Mouse (Mus musculus) liver, embryonic 13.5 days (tissue): ENCODE measurements at regions not wholly inside any gene's neighbourhood (a gene's known extent, or its start where the extent isn't known, plus 50 kb on each side); places are given as distances from the start of the nearest gene placed in this dataset.

Source experiments
- ATAC-seq: fragments of 200-750 bp; cut with Nextera tagmentation; 2 replicates; pipeline ENCODE4 v1.8.0; 2017; ENCODE audit warnings: low read depth, mild to moderate bottlenecking, moderate number of reproducible peaks, moderate library complexity
- DNase-seq: peaks from one replicate; pipeline ENCODE4 v3.0.0; 2022
- H3K27ac ChIP-seq: fragments of 300-500 bp; sonication (generic); 2 replicates; pipeline ENCODE4 v1.5.1; 2015; ENCODE audit warnings: moderate library complexity, mild to moderate bottlenecking, inconsistent platforms
- H3K27me3 ChIP-seq: fragments of 300-500 bp; sonication (generic); 2 replicates; pipeline ENCODE4 v1.6.1; 2015; ENCODE audit warnings: mild to moderate bottlenecking, inconsistent platforms
- H3K36me3 ChIP-seq: fragments of 300-500 bp; sonication (generic); 2 replicates; pipeline ENCODE4 v1.6.1; 2015; ENCODE audit warnings: mild to moderate bottlenecking, inconsistent platforms
- H3K4me1 ChIP-seq: fragments of 300-500 bp; sonication (generic); replicated peaks from 2 replicates; pipeline ENCODE4 v1.6.1; 2015; ENCODE audit warnings: inconsistent platforms
- H3K4me2 ChIP-seq: fragments of 300-500 bp; sonication (generic); 2 replicates; pipeline ENCODE4 v1.6.1; 2015; ENCODE audit warnings: inconsistent platforms, mild to moderate bottlenecking, moderate library complexity
- H3K4me3 ChIP-seq: fragments of 300-500 bp; sonication (generic); replicated peaks from 2 replicates; pipeline ENCODE4 v1.5.1; 2015; ENCODE audit warnings: mild to moderate bottlenecking, inconsistent platforms
- H3K9ac ChIP-seq: fragments of 300-500 bp; sonication (generic); 2 replicates; pipeline ENCODE4 v1.6.1; 2015; ENCODE audit warnings: mild to moderate bottlenecking, inconsistent platforms
- H3K9me3 ChIP-seq: fragments of 300-500 bp; sonication (generic); replicated peaks from 2 replicates; pipeline ENCODE4 v1.6.1; 2016; ENCODE audit warnings: inconsistent platforms
- WGBS: fragments of 180-500 bp; shearing (Covaris S2); methylation state at CpG from one replicate; pipeline ENCODE4 v1.1.7; 2015; ENCODE audit not compliant: insufficient replicate concordance; 5-methylcytosine and 5-hydroxymethylcytosine counted together

GRCm38 (mm10) chr12:45745697-45746096 lies 671.2 kb upstream of the Stxbp6 start:
- no peak overlapping the region for H3K27ac ChIP-seq
- H3K36me3 ChIP-seq: no peaks in the 10 kb centered on the region
- no peaks in the 10 kb centered on the region for H3K4me1 ChIP-seq
- no peak overlapping the region for H3K4me2 ChIP-seq
- 41% methylated on average over 2 of the region's 2 CpGs for WGBS
- H3K9ac ChIP-seq: no peak overlapping the region
- DNase-seq (no peak), ATAC-seq (no peak)
- H3K27me3 ChIP-seq: no peaks in the 10 kb centered on the region
- no peaks in the 10 kb centered on the region for H3K9me3 ChIP-seq
- H3K4me3 ChIP-seq: no peak overlapping the region

- H3K27ac ChIP-seq: no peak overlapping the region
Measured at GRCm38 (mm10) chr12:45744619-45745018, 670.1 kb upstream of the Stxbp6 start.

GRCm38 (mm10) chr12:45733661-45734060 lies 659.2 kb upstream of the Stxbp6 start:
- ATAC-seq (no peak), DNase-seq (no peak)
- Histone ChIP-seq H3K9me3 (no peaks in the 10 kb centered on the region), H3K36me3 (no peaks in the 10 kb centered on the region), H3K9ac (no peak overlapping the region), H3K4me1 (no peaks in the 10 kb centered on the region), H3K4me2 (no peak overlapping the region), H3K27ac (no peak overlapping the region), H3K4me3 (no peak overlapping the region), H3K27me3 (no peaks in the 10 kb centered on the region)
- WGBS: 54% methylated on average over 4 of the region's 4 CpGs

More at GRCm38 (mm10) chr12:45744619-45745018, 670.1 kb upstream of the Stxbp6 start:
- DNase-seq: no peak
- H3K9me3 ChIP-seq: no peaks in the 10 kb centered on the region
- no peaks in the 10 kb centered on the region for H3K4me1 ChIP-seq
- no peaks in the 10 kb centered on the region for H3K27me3 ChIP-seq
- no peak overlapping the region for H3K4me2 ChIP-seq
- 62% methylated on average over 2 of the region's 2 CpGs for WGBS
- no peak overlapping the region for H3K4me3 ChIP-seq
- no peak overlapping the region for H3K9ac ChIP-seq
- no peak for ATAC-seq
- H3K36me3 ChIP-seq: no peaks in the 10 kb centered on the region

DNA sequence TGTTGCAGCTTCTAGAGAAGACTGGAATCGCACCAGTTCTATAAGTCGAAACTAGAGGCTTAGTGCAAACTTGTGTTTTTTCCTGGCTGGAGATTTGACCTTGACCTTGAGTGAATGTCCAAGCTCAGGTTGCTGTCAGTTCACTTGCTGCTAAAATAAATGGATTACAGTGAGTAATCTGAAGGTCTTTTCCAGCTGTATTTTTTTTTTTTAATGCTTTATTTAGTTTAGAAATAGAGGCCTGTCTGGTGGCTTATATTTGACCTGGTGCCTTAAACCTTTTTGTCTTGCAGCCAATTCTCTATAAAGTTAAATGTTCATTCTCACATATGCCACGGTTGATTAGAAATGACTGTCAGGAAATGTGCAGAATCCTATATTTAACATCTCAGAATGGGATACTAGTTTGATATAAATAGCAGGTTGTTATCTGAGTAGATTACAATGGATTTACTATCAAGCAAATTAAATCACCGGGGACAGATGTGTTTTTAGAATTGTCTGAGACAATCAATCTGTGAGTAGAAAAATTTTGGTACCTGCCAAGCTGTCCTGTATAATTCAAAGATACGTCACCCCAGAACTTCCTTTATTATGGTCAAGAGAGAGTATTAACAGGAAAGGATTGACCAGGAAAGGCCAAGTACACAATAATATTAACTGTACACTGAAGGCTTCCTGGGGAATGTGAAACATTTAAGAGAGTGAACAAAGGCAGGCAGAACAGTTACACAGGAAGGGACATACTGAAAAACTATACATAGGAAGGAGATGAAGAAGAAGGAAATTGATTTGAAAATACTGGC lies 650.3 kb upstream of the Stxbp6 start:
- Histone ChIP-seq H3K4me2 (no peak overlapping the region), H3K36me3 (no peaks in the 10 kb centered on the region), H3K4me3 (no peak overlapping the region), H3K4me1 (no peaks in the 10 kb centered on the region), H3K9ac (no peak overlapping the region), H3K27me3 (no peaks in the 10 kb centered on the region), H3K9me3 (no peaks in the 10 kb centered on the region), H3K27ac (no peak overlapping the region)
- DNase-seq: no peak
- no peak for ATAC-seq
- WGBS: 65% methylated on average over 5 of the region's 5 CpGs

- H3K36me3 ChIP-seq: no peaks in the 10 kb centered on the region
- H3K4me3 ChIP-seq: no peak overlapping the region
- DNase-seq (no peak), ATAC-seq (no peak)
- H3K4me1 ChIP-seq: no peaks in the 10 kb centered on the region
- no peak overlapping the region for H3K27ac ChIP-seq
- no peak overlapping the region for H3K4me2 ChIP-seq
- no peaks in the 10 kb centered on the region for H3K9me3 ChIP-seq
- H3K27me3 ChIP-seq: no peaks in the 10 kb centered on the region
- no peak overlapping the region for H3K9ac ChIP-seq
Measured at GRCm38 (mm10) chr12:45711351-45711750, 636.8 kb upstream of the Stxbp6 start.

DNA sequence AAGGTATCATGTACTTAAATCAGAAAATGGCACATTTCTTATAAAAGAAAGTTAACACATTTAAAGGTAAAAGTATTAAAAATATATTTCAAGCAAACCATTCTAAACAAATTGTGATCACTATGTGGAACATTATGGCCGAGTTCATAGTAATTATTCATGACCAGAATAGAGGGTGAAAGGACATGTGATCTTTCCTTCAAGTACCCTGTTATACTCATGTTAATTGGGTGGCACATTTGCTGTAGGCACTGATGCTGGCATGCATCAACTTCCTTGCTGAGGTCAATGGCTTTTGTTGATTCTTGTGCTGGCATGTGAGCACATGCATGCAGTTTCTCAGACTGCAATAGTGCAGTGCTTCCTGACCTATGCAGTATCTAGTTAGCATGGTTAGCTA lies 636.3 kb upstream of the Stxbp6 start:
- Histone ChIP-seq H3K36me3 (no peaks in the 10 kb centered on the region), H3K9me3 (no peaks in the 10 kb centered on the region), H3K4me3 (no peak overlapping the region), H3K4me1 (no peaks in the 10 kb centered on the region), H3K4me2 (no peak overlapping the region), H3K27me3 (no peaks in the 10 kb centered on the region), H3K27ac (no peak overlapping the region), H3K9ac (no peak overlapping the region)
- 44% methylated on average over 1 of the region's 1 CpGs for WGBS
- ATAC-seq: no peak
- DNase-seq: no peak

DNA sequence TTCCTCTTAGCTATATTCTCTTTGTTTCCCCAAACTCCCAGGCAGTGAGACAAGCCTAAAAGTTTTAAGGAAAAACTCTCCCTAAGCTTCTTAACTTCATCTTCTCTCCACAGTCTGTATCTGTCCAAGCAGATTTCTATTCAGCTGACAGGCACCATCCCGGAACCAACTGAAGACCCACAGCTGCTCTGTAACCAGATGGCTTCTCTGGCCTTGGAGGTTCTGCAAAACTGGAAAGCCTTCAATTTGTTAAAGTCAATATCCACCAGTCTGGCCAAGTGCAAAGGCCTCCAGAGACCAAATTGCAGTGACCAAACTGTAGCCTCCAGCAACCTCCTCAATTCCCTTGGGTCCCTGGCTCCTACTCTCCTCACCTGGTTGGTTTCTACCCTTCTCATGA lies 614.8 kb upstream of the Stxbp6 start:
- no peaks in the 10 kb centered on the region for H3K36me3 ChIP-seq
- no peaks in the 10 kb centered on the region for H3K9me3 ChIP-seq
- H3K27me3 ChIP-seq: no peaks in the 10 kb centered on the region
- H3K4me2 ChIP-seq: no peak overlapping the region
- no peak for DNase-seq
- H3K4me1 ChIP-seq: no peaks in the 10 kb centered on the region
- no peak overlapping the region for H3K9ac ChIP-seq
- no peak overlapping the region for H3K4me3 ChIP-seq
- WGBS: 67% methylated on average over 1 of the region's 1 CpGs
- H3K27ac ChIP-seq: no peak overlapping the region
- no peak for ATAC-seq

- no peak overlapping the region for H3K9ac ChIP-seq
- no peaks in the 10 kb centered on the region for H3K27me3 ChIP-seq
- H3K4me2 ChIP-seq: no peak overlapping the region
- H3K9me3 ChIP-seq: no peaks in the 10 kb centered on the region
- no peaks in the 10 kb centered on the region for H3K36me3 ChIP-seq
- no peak for ATAC-seq
- no peaks in the 10 kb centered on the region for H3K4me1 ChIP-seq
- no peak for DNase-seq
- H3K4me3 ChIP-seq: no peak overlapping the region
- no peak overlapping the region for H3K27ac ChIP-seq
Measured at GRCm38 (mm10) chr12:45686765-45687164, 612.3 kb upstream of the Stxbp6 start.

DNA sequence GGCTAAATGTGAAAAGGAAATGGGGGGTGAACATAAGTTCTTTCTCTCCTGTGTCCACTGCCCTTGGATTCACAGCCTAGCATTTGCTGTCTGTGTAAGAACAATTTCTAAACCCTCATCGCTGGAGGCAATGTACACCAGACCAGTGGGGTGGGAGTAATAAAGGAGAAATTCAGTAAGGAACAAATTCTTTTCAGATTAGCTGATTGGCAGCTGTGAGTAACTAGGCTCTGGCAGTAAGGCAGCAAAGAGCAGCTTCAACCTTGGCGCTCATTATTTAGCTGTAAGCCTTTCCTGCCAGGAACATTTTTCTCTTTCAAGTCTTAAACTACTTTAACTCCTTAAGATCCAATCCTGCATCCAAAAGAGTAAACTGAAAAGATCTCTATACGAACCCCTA lies 597.9 kb upstream of the Stxbp6 start:
- 49% methylated on average over 3 of the region's 3 CpGs for WGBS
- DNase-seq (no peak), ATAC-seq (no peak)
- H3K4me3 ChIP-seq: no peak overlapping the region
- no peak overlapping the region for H3K4me2 ChIP-seq
- no peaks in the 10 kb centered on the region for H3K27me3 ChIP-seq
- no peak overlapping the region for H3K9ac ChIP-seq
- no peaks in the 10 kb centered on the region for H3K9me3 ChIP-seq
- no peak overlapping the region for H3K27ac ChIP-seq
- no peaks in the 10 kb centered on the region for H3K4me1 ChIP-seq
- H3K36me3 ChIP-seq: no peaks in the 10 kb centered on the region

DNA sequence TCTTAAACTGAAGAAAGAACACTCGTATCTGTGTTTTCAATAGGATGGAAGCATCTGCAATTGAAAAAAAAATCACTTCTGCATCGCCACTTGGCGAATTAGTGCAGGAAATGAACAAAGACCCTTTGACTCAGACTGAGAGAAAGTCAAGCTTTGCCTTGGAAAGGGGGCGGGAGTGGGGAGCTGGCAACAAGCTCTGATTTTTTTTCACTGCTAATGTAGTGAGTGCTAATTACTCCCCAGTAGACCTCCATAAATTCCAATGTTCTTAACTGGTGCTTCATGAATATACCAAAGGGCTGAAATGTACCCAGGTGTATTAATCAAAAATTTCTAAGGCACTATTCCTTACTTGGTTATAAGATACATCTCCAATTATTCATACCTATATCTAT lies 597.0 kb upstream of the Stxbp6 start:
- Histone ChIP-seq H3K36me3 (no peaks in the 10 kb centered on the region), H3K27me3 (no peaks in the 10 kb centered on the region), H3K9me3 (no peaks in the 10 kb centered on the region), H3K4me2 (no peak overlapping the region), H3K9ac (no peak overlapping the region), H3K4me3 (no peak overlapping the region), H3K4me1 (no peaks in the 10 kb centered on the region), H3K27ac (no peak overlapping the region)
- ATAC-seq: no peak
- 54% methylated on average over 4 of the region's 4 CpGs for WGBS
- DNase-seq: no peak

GRCm38 (mm10) chr12:45670874-45671553 lies 596.5 kb upstream of the Stxbp6 start:
- WGBS: 66% methylated on average over 13 of the region's 13 CpGs
- Histone ChIP-seq H3K9ac (no peak overlapping the region), H3K36me3 (no peaks in the 10 kb centered on the region), H3K27ac (no peak overlapping the region), H3K27me3 (no peaks in the 10 kb centered on the region), H3K9me3 (no peaks in the 10 kb centered on the region), H3K4me2 (no peak overlapping the region), H3K4me3 (no peak overlapping the region), H3K4me1 (no peaks in the 10 kb centered on the region)
- ATAC-seq (no peak), DNase-seq (no peak)

- no peak overlapping the region for H3K4me2 ChIP-seq
- no peaks in the 10 kb centered on the region for H3K27me3 ChIP-seq
- H3K27ac ChIP-seq: no peak overlapping the region
- H3K4me3 ChIP-seq: no peak overlapping the region
- DNase-seq (no peak), ATAC-seq (no peak)
- H3K9me3 ChIP-seq: no peaks in the 10 kb centered on the region
- no peaks in the 10 kb centered on the region for H3K36me3 ChIP-seq
- WGBS: 63% methylated on average over 6 of the region's 6 CpGs
- no peak overlapping the region for H3K9ac ChIP-seq
- H3K4me1 ChIP-seq: no peaks in the 10 kb centered on the region
Measured at GRCm38 (mm10) chr12:45670246-45670873, 595.9 kb upstream of the Stxbp6 start.
